ENCODE assay signal across 13 mouse cellular contexts in genomic region chr12:108309116-108309794, GRCm38 (mm10). TPM values are rescaled to one million over a fixed set of nuclear protein-coding genes. Genes with fewer than 3 reads are reported as not detected.
A peak's percentile ranks its signal among the peaks of the same experiment; 100 is the strongest.
DNase-seq lines count a peak whose midpoint lies in the region; ATAC-seq lines count a peak whose summit lies in the region.
"Had no signal": no experiment of that assay in that cellular context is flagged by ENCODE, and none has a peak within 500 bp of the region (broad histone marks: within the 10 kb centered on the region; RNA-seq: fewer than 3 reads in every experiment).

No protein-coding gene starts in this region.

- intact Hi-C loops in left cerebral cortex, postnatal 36 days (cut with DNase I), result no loop called here

- peak; percentile 99 for DNase-seq in heart, adult 11 months
- DNase-seq in MN1 (ENCODE audit: low spot score), result peak; percentile 62
- peak; percentile 78 for DNase-seq in gastrocnemius, postnatal 25 days
- peak; percentile 63 for DNase-seq in lung, postnatal 25 days (ENCODE audit: low spot score)
- DNase-seq in cerebellum, postnatal 25 days, result no peak
- no peak for DNase-seq in left cerebral cortex, postnatal 36 days (ENCODE audit: low spot score in 2 of 2)
- DNase-seq in spleen, postnatal 14 days (ENCODE audit: low spot score in 2 of 2), result no peak
- DNase-seq: cerebellum, adult 9-10 months had no signal

- no peaks in the 10 kb centered on the region for H3K9me3 ChIP-seq in heart, embryonic 11.5 days (replicated peaks; ENCODE audit: control insufficient read depth, low read length)
- H3K9me3 ChIP-seq: midbrain, embryonic 15.5 days had no signal

- H3K4me3 ChIP-seq in heart, embryonic 11.5 days (ENCODE audit: low read depth, low read length), result no peak overlapping the region
- H3K4me3 ChIP-seq: erythroblast, embryonic 14.5 days; midbrain, embryonic 15.5 days had no signal

- H3K4me2 ChIP-seq in heart, embryonic 11.5 days, result no peak overlapping the region
- H3K4me2 ChIP-seq: midbrain, embryonic 15.5 days had no signal

- no peak overlapping the region for H3K9ac ChIP-seq in heart, embryonic 11.5 days (ENCODE audit: low read depth, low read length)
- H3K9ac ChIP-seq: midbrain, embryonic 15.5 days had no signal

- no peak overlapping the region for H3K27ac ChIP-seq in heart, embryonic 11.5 days (ENCODE audit: low read depth, low read length)
- H3K27ac ChIP-seq: midbrain, embryonic 15.5 days had no signal

- peaks cover 6% of the 10 kb centered on the region for H3K4me1 ChIP-seq in heart, embryonic 11.5 days (ENCODE audit: control insufficient read depth, insufficient read depth, low read length)

- peaks cover 30% of the 10 kb centered on the region for H3K27me3 ChIP-seq in heart, embryonic 11.5 days (ENCODE audit: control insufficient read depth, insufficient read depth, low read length)

- no peaks in the 10 kb centered on the region for H3K36me3 ChIP-seq in heart, embryonic 11.5 days (ENCODE audit: control insufficient read depth, insufficient read depth, low read length)
- H3K36me3 ChIP-seq: midbrain, embryonic 15.5 days had no signal

- WGBS in heart, embryonic 11.5 days (ENCODE audit: insufficient replicate concordance), result 45% methylated on average over 8 of the region's 8 CpGs

- no peak for ATAC-seq in heart, embryonic 11.5 days (replicated peaks; ENCODE audit: insufficient number of reproducible peaks, low FRiP score, low TSS enrichment)
- ATAC-seq: activated CD4-positive, CD25-positive, alpha-beta regulatory T cell, adult 4 months; midbrain, embryonic 15.5 days had no signal

RNA-seq across cellular contexts. Expression of gene Hhipl1, which starts 3.2 kb away (rescaled TPM):
- polyA plus RNA-seq in heart, embryonic 11.5 days (2014; fragmentation: Nextera tagmentation; extraction: Ambion mirVana), result 0.28 and 0.29 TPM in 2 replicates
- total RNA-seq in gastrocnemius, postnatal 25 days (2021), result under 1 TPM; 0.91 to 0.95 TPM
- total RNA-seq in left cerebral cortex, postnatal 36 days (2021), result 1 to 10 TPM; 7.8 to 8.1 TPM
- total RNA-seq: CH12.LX had no signal
- polyA plus RNA-seq: erythroblast, embryonic 14.5 days had no signal

RNA-seq across cellular contexts. Expression of gene Cyp46a1, which starts 24.9 kb away (rescaled TPM):
- 4.3 and 5.5 TPM in 2 replicates for polyA plus RNA-seq in heart, embryonic 11.5 days (2014; fragmentation: Nextera tagmentation; extraction: Ambion mirVana)
- under 1 TPM; 0.13 TPM for total RNA-seq in gastrocnemius, postnatal 25 days (2021)
- 100 to 1,000 TPM; 293 to 297 TPM for total RNA-seq in left cerebral cortex, postnatal 36 days (2021)
- total RNA-seq: CH12.LX had no signal
- polyA plus RNA-seq: activated CD4-positive, CD25-positive, alpha-beta regulatory T cell, adult 4 months; erythroblast, embryonic 14.5 days had no signal

RNA-seq across cellular contexts. Expression of gene Ccdc85c, which starts 34.0 kb away (rescaled TPM):
- 6.3 and 7.8 TPM in 2 replicates for polyA plus RNA-seq in heart, embryonic 11.5 days (2014; fragmentation: Nextera tagmentation; extraction: Ambion mirVana)
- 10 to 100 TPM; 11.4 to 15.2 TPM for total RNA-seq in gastrocnemius, postnatal 25 days (2021)
- total RNA-seq in left cerebral cortex, postnatal 36 days (2021), result 10 to 100 TPM; 75.2 to 77.4 TPM

Comparison
In these comparisons a context has a peak if more than half of its experiments do, and no peak if none do; other contexts are left out.
1. DNase-seq: peak in heart, adult 11 months (single experiment), MN1 (single experiment), gastrocnemius, postnatal 25 days (single experiment) and lung, postnatal 25 days (single experiment); none in cerebellum, postnatal 25 days (0 of 2), left cerebral cortex, postnatal 36 days (0 of 2) and spleen, postnatal 14 days (0 of 2).
2. RNA of gene Hhipl1, which starts 3.2 kb away (total RNA-seq): 7.8 to 8.1 TPM in left cerebral cortex, postnatal 36 days; 0.91 to 0.95 TPM in gastrocnemius, postnatal 25 days; every median in the first group is over 4 times any median in the second.
3. RNA of gene Cyp46a1, which starts 24.9 kb away (total RNA-seq): 293 to 297 TPM in left cerebral cortex, postnatal 36 days; 0.13 TPM in gastrocnemius, postnatal 25 days; every median in the first group is over 100 times any median in the second.
4. RNA of gene Ccdc85c, which starts 34.0 kb away (total RNA-seq): 75.2 to 77.4 TPM in left cerebral cortex, postnatal 36 days; 11.4 to 15.2 TPM in gastrocnemius, postnatal 25 days; every median in the first group is over 4 times any median in the second.